In genomic region chr3:15181111-15181510, GRCm38 (mm10) we compare ENCODE assay signal across 25 mouse cellular contexts.
"Had no signal": no experiment of that assay in that cellular context is flagged by ENCODE, and none has a peak within 500 bp of the region (broad histone marks: within the 10 kb centered on the region; RNA-seq: fewer than 3 reads in every experiment).

No protein-coding gene starts in this region.

- H3K4me1 ChIP-seq: heart, embryonic 13.5 days; heart, embryonic 15.5 days; hindbrain, embryonic 13.5 days; hindbrain, embryonic 15.5 days; kidney, embryonic 15.5 days; limb, embryonic 15.5 days had no signal

- H3K4me2 ChIP-seq: heart, embryonic 11.5 days; heart, embryonic 13.5 days; heart, embryonic 15.5 days; hindbrain, embryonic 13.5 days; hindbrain, embryonic 15.5 days; kidney, embryonic 15.5 days; limb, embryonic 13.5 days; limb, embryonic 15.5 days had no signal

- H3K36me3 ChIP-seq: heart, embryonic 13.5 days; heart, embryonic 15.5 days; hindbrain, embryonic 13.5 days; hindbrain, embryonic 15.5 days; kidney, embryonic 15.5 days; limb, embryonic 13.5 days; limb, embryonic 15.5 days had no signal

- H3K27me3 ChIP-seq: heart, embryonic 13.5 days; heart, embryonic 15.5 days; hindbrain, embryonic 13.5 days; hindbrain, embryonic 15.5 days; kidney, embryonic 15.5 days; limb, embryonic 13.5 days; limb, embryonic 15.5 days had no signal

- DNase-seq: gastrocnemius, postnatal 14 days; gastrocnemius, postnatal 36 days; heart, adult 11 months; heart, adult 2 months; heart, postnatal 14 days; heart, postnatal 36 days; kidney, adult 11 months; kidney, adult 2 months; kidney, adult 9 months; kidney, postnatal 14 days; kidney, postnatal 36 days; layer of hippocampus, adult 9-11 months; layer of hippocampus, postnatal 36 days; left cerebral cortex, postnatal 4 days had no signal

- H3K27ac ChIP-seq: heart, adult 2 months; heart, embryonic 13.5 days; heart, embryonic 15.5 days; hindbrain, embryonic 13.5 days; hindbrain, embryonic 15.5 days; hindbrain, postnatal 0 days; kidney, embryonic 15.5 days; kidney, postnatal 0 days; limb, embryonic 13.5 days; limb, embryonic 15.5 days had no signal

- H3K4me3 ChIP-seq: heart, adult 2 months; heart, embryonic 13.5 days; heart, embryonic 15.5 days; hindbrain, embryonic 13.5 days; hindbrain, embryonic 15.5 days; kidney, embryonic 15.5 days; limb, embryonic 13.5 days; limb, embryonic 15.5 days had no signal

- H3K9me3 ChIP-seq: heart, embryonic 13.5 days; heart, embryonic 15.5 days; hindbrain, embryonic 13.5 days; hindbrain, embryonic 15.5 days; kidney, embryonic 15.5 days; limb, embryonic 13.5 days; limb, embryonic 15.5 days had no signal

- H3K9ac ChIP-seq: heart, embryonic 13.5 days; heart, embryonic 15.5 days; hindbrain, embryonic 13.5 days; hindbrain, embryonic 15.5 days; kidney, embryonic 15.5 days; limb, embryonic 13.5 days; limb, embryonic 15.5 days had no signal

- ATAC-seq: hindbrain, postnatal 0 days; intestine, embryonic 16.5 days had no signal
